Mouse (Mus musculus) small intestine, adult 2 months (tissue): ENCODE results near the gene Card19.

Experiments used
- CTCF ChIP-seq: fragments of 200-500 bp; IDR thresholded peaks from 2 replicates; pipeline ENCODE4 v1.5.1; 2012; ENCODE audit warnings: low read depth, mild to moderate bottlenecking, control low read depth, inconsistent platforms, low read length, moderate library complexity, mixed read lengths; ENCODE audit not compliant: insufficient replicate concordance, insufficient read length; ENCODE audit errors: extremely low read depth
- POLR2A ChIP-seq: fragments of 200-500 bp; IDR thresholded peaks from 2 replicates; pipeline ENCODE4 v1.6.1; 2012; ENCODE audit warnings: low read depth, mild to moderate bottlenecking, control low read depth, inconsistent platforms, low read length, moderate library complexity

GRCm38 (mm10) chr13:49237617-49238016 lies 21.8 kb upstream of the Card19 start:
- no peak for TF ChIP-seq POLR2A
- no peak for TF ChIP-seq CTCF
